Mouse (Mus musculus) NIH3T3 (cell line): ENCODE results near the gene Timm22.

Experiments
- DNase-seq: peaks from one replicate; pipeline ENCODE4 v3.0.0-alpha.2; 2012; ENCODE audit warnings: low read depth

Gene Timm22

DNA sequence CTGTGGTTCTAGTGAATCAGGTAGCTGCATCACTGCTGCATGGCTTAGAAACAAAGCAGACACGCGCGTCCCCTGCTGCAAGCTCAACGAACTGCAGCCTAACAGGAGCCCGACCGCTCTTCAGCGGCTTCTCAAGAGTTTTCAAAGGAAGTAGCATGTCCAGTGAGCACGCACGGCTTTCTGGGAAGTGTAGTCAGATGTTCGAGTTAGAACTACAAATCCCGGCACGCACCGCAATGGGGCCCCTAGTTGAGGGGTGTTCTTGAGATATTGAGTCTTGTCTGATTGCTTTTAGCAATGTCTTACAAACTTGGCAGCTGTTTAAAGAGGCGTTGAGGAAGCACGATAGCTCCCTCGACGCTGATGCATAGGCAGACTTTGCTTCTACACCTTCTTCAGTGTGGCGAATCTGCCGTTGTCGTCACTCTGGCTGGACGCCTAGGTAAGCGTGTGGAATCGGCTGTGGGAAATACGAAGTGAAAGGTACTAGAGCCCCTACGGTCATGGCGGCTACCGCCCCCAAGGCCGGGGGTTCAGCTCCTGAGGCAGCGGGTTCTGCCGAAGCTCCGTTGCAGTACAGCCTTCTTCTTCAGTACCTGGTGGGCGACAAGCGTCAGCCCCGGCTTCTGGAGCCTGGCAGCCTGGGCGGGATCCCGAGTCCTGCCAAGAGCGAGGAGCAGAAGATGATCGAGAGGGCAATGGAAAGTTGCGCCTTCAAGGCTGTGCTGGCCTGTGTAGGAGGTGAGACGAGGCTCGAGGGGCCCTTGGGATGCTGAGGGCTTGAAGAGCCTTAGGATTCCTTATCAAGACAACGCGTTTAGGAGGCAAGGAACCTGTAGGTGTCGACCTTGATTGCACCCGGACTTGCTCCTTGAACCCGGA is at the start of gene Timm22:
Gene Timm22 (plus strand): TSS at position 251 of the 882 bp plus-strand sequence.
- DNase-seq = peak; percentile 98

DNA sequence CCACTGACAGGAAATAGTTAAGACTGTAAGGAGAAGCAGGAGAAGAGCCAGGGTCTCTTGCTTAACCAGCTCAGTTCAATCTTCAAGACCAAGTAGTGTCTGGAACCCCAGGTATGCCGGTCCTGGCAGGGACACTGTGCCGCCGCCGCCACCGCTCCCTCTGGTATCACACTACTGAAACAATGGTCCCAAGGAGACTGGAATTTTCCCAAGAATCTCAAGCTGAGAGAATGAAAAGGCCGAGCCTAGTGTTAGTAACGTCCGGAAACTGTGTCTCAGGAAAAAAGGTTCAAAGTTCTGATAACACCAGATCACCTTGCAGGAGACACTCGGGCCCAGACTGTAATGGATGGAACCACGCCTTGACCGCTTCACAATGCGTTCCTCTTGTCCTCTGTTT is 49.3 kb upstream of the Timm22 start:
- DNase-seq = no peak

DNA sequence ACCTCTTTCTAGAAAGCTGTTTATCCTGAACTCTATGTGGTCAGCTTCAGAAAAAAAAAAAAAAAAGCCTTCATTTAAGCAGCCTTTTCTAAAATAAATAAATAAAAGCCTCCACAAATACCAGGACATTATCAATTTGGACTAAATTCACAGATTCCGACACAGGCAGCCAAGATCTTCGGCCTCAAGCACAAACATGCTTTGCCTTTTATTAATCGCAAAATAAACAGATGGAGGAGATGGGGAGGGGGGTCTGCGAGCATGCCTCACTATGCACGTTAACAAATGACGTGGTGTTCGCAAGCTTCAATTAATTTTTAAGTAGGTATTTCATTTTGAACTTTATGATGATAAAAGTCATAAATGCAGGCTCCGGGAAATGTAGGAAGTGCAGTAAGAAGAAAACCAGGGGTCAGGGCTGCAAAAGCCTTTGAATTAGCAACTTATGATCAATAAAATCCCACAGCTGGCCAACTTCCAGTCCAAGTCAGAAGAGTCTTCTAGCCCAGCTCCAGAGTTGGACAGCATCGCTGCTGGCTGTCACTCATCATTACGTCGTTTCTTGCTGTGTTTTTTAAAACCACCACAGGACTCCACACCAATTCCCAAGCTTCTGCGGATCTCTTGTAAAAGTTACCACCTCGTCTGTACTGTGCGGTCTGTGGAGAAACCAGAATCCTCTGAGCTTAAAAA is 48.0 kb upstream of the Timm22 start:
- DNase-seq = peak; percentile 75

DNA sequence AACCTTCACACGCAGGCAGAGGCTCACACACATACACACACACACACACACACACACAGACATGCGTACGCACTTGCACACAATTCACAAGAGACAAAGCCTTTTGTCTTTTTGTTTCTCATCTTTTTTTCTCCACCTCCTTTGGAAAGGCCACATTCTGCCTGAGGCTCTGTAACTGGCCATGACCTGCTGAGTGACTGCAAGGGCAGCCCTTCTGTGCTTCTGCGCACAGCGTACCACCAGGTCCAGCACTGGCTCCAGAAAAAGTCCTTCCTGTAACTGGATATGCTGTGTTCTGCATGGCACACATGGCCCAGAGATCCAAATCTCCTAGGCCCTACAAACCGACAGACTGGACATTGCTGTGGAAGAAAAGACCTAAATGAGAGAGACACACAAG is 46.5 kb upstream of the Timm22 start:
- no peak for DNase-seq

DNA sequence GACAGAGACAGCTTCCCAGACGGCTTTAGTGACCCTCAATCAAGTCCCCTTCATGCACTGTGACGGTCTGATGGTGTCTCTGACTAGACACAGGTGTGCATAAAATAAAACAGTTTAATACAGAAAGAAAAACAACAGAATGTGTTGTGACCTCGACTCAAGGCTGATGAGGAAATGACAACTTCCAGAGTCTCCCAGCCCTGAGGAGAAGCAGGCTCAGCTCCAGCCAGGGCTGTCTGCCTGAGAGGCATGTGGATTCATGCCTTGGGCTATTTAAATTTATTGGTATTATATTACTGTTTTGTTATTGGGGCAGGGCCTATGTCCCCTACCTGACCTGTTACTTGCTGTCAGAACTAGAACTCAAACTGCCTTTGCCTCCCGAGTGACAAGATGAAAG is 45.3 kb upstream of the Timm22 start:
- DNase-seq = no peak

DNA sequence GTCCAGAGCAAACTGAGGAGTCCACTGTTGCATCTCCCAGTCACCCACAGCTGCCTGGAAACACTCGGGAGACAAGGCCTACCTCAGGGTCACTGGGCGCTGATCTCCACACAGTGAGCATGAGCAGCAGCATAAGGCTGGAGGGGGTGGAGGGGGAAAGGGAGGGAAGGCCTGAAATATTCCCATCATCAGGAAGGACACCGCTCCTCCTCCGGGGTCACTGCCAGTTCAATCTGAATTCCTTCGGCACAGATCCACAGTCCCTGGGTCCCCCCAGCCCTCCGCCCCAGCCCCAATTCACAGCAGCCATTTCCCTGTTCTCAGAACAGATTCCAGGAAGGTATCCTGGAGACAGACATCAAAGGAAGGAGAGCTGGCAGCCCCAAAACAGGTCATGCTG is 43.6 kb upstream of the Timm22 start:
- DNase-seq = no peak

DNA sequence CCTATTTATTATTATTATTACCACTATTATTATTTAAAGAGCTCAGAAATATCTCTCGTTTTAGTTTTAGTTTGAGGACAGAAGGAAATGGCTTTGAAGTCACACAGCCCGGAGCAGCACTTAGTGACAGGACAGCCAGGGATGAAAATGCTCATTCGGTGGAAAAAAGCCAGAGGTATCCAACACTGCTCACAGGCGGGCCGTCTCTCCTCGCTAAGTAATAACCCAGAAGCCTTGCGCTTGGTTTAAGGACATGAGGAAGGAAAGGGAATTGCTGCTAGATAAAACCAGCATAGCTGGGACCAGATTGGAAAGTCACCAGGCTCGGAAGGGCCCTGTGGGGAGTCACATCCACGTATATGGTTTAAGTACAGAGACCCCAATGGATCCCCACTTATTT is 43.1 kb upstream of the Timm22 start:
- no peak for DNase-seq

DNA sequence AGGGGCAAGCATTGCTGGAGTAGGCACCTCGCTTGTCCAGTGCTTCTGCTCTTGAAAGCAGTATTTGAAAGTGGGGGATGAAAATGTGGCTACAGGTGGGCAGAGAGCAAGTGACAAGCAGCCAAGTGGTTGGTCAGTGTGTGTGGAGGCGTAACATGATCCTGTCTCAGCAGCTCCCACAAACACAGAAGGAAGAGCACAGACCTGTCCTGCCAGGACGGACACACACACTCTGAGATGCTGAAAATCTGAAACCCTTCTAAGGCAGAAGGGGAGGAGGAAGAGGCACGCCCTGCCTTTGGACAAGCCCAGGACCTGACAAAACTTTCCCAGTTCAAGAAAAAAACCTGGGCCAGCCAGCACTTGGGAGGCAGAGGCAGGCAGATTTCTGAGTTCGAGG is 42.7 kb upstream of the Timm22 start:
- no peak for DNase-seq

DNA sequence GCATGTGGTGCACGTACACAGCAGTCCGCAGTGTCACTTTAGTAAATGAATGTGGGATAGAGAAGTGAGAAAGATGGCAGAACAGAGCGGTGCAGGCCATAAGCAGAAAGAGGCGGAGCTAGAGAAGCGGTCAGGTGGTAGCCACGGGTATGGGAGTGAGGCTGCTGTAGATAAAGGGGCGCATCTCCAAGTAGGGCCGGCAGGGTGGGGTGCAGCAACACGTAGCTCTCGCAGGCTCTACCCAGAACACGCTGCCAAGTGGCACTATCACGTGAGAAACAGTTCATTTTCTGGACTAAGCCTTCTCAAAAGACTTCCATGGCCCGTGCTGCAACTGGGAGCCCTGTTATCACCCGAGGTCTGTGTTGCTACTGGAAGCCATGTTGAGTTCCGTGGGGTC is 40.0 kb upstream of the Timm22 start:
- DNase-seq = no peak

DNA sequence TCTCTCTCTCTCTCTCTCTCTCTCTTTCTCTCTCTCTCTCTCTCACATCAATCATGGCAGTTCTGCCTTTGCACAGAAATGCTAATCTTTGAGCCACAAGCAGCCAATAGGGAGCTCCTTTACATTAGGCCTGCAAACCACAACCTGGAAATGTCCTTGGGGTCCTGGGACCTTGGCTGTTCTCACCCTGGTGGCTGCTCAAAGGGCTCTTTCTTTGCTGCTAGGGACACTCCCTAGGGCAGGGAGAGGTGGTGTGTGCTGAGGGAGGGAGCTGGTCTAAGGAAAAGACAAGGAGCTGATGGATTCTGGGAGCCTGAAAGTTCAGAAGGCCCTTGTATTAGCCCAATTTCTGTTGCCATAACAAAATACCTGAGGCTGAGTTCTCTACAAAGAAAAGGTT is 36.3 kb upstream of the Timm22 start:
- no peak for DNase-seq

DNA sequence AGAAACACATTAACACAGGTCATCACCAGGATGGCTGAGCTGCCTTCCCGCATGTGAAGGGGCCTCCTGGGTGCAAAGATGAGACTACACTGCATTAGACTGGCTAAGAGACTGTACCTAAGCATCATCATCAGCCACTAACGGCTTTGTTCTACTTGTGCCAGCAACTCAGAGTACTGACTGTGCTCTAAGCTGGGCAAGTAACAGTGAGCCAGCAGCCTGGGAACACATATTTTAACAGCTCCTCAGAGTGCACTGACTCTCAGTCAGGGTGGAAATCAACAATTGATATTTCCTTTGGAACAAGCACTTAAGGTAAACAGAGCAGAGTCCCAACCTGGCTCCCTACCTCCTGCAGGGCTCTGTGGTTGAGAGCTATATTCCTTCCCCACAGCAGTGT is 34.6 kb upstream of the Timm22 start:
- DNase-seq = peak; percentile 20

DNA sequence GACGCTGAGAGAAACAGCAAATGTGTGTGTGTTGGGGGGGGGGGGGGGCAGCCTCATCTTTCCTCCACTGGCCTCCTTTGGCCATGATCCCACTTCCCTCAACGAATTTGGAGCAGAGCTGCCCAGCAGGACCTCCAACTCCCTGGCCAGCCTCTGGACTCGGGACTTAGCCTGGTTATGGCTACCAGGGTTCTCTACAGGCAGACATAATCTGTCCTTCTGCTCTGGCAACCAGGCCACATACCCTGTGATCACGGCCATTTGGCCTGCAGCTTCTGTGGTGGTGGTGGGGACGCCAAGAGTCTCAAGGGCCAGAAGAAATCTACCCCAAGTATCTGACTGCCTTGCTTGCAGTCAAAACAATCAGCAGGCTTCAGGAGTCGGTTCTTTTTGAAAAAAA is 34.2 kb upstream of the Timm22 start:
- peak; percentile 12 for DNase-seq

DNA sequence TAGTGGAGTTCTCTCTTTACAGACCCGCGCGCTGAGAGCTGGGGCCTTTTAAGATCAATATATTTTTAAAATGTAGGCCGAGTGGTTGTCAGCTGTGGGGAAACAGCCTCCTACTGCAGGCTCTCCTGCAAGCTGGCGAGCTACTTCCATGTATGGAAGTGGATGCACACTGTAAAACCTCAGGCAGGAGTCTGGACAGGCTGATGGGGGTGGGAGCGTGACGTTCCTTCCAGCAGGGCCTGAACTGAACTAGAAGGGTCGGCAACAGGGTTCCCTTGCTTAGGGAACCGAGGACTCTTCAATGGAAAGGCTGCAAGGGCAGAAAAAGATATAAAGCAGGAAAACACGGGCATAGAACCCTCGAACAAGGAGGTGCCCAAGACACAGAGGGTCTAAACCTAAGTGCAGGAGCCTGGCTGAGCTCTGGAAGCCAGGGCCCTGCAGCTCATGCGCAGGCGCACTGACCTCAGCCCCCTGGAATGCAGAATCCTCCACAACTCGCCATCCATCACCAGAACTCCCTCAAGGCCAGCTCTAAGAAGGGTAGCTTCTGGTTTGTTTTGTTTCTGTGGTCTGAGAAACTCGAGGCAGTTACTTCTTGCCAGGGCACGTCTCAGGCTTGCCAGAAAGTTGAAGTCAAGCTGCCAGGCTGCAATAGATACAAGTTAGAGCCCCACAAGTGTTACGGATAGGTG is 32.1 kb upstream of the Timm22 start:
- DNase-seq = peak; percentile 96

DNA sequence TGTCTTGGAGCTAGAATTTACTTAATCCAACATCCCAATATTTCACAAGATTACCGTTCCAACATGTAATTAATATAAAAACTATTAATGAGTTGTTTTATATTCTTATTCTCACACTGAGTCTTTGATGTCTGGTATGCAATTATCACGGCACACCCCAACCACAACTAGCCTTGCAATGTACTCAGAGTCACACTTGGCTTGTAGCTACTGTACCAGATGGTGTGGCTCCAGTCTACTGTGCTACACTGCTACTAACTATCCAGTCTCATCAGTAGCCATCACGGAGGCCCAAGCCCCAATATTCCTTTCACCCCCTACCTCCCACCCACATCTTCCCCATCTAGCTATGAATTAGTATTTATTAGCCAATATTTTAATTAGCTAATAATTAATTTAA is 30.3 kb upstream of the Timm22 start:
- no peak for DNase-seq

DNA sequence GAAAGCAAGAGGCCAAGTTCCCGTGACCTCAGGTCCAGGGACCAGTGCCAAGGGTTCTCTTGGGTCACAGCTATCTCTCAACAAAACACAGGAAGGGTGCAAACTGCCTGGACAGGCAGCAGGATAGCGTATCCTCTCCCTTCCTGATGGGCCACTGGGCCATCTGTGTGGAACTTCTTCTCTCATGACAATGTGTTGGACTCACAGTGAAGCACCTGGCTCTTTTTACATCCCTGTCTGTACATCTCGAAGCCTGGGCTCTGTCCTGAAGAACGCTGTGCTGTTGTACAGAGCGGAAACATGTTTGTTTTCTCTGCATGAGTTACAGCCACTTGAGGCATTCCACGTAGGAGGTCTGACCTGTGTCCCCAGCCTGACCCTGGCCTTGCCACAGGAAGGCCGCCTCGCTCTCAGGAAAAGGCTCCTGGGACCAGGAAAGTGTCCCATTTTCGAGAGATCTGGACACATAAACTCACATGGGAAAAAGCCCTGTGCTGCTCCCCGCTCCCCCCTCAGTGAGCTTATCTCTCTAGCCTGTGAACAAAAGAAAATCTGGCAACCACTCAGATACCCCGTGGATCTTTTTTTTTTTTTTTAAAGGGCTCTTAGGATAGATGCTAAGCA is 26.7 kb upstream of the Timm22 start:
- no peak for DNase-seq

DNA sequence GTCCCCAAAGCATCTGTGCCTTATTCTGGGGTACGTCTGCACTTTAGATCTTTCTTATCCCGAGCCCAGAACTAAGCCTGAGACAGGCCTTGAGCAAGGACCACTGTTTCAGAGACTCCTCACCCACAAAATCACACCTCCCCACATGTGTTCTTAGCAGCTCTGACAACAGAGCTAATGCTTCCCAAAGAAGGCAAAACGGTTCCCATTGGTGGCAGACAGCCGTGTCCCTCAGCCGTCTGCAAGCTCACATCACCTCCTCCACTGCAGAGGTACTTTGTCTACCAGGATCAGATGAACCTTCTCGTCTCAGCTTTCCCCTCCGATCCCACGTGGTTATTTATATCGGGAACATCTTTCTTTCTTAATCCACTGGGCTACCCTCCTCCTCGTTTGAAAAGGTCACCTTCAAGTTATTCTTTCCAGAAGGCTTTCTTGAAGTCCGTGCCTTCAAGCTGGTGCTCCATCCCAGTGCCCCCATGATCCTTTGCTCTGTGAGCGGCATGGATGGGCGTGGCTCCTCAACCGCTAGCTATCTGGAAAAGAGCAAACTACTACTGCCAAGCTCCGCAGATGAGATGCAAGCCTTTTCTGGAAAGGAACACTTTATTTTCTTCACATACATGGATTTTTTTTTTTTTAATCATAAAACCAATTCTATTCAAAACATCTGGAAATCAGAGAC is 25.4 kb upstream of the Timm22 start:
- DNase-seq = no peak

DNA sequence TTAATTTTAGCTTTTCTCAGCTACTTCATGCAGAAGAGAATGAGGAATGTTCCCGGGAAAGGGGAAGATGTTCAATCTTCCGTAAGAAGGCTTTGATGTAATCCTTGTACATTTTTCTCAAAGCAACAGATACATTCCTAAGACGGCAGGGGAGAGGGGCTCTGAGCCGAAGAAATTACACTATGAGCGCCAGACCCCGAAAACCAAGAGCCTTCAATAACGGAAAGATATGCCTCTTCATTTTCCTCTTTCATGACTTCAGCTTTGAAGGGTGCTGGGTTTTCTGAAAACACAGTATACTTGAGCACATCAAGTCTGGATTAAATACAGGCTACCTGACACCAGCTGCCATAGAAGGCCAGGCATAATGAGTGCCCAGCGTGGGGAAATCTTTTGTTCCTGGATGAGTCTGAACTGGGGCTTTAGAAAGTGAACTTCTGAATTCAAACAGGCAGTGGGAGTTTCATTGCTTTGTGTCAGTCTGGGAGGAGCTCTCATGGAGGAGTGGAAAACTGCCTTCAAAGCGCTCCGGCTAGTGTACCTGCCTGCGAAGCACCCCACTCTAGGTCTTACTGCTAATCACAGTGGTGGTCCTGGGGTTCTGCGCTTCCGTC is 23.9 kb upstream of the Timm22 start:
- no peak for DNase-seq

DNA sequence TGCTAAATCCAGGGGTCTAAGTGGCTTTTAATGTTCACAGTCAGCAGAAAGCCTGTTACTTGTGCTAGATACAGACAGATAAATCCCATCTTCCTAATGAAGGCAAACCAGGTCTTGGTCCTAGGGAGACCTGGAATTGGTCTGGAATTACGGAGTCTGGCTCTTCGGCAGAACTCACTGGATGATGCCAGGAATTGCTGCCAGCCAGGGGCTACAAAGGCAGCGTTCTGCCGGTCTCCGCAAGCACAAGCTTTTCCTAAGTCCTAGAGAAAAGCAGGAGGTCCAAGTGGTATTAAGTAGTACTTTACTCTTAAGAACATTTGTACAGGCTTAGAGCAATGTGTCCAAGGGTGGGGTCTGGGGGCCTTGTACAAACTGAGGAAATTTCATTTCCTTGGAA is 22.4 kb upstream of the Timm22 start:
- no peak for DNase-seq

DNA sequence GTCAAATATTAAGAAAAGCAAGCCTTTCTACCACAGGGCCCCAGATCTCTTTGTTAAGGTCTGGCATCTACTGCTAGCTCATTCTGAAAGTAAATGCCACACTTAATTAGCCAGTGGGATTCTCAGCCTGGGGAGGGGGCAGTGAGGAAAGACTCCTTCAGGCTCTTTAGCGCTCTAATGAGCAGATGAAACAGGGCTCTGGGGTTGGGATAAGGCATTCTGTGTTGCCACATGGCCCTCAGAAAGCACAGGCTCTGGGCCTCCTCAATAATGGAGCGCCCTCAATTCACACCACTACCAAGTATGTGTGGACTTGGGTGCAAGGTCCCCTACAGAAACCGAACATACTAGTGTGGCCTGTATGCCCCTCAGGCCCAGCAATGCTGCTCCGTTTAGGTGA is 21.7 kb upstream of the Timm22 start:
- DNase-seq = no peak

DNA sequence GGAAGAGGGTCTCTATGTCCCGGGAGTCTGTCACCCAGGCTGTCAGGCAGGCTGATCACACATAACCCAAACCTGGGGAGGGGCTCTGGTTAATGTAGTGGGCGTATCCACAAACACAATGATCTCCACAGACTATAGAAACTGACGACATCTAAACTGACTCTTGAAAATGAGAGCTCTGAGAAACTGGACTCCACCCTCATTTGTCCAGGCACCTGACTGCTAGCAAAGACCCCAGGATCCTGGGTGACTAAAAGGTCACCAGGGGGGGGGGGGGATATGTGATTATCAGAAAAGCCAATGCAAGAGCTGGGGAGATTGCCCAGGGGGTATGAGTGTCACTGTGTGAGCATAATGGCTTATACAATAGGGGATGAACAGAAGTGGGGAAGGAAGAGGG is 21.0 kb upstream of the Timm22 start:
- no peak for DNase-seq

DNA sequence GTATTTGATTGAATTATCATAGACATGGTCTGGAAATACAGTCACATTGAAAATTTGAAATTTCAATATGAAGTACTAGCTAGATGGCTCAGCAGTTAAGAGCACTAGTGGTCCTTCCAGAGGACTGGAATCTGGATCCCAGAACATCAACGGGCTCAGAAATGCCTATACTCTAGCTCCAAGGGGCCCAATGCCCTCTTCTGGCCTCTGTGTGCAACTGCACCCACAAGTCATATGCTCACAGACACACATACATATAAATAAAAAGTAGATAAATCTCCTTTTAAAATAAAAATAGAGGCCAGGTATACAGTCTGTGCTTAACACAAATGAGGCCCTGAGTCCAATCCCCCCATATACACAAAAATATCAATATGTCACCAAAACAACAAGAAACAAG is 19.7 kb upstream of the Timm22 start:
- DNase-seq = peak; percentile 23

DNA sequence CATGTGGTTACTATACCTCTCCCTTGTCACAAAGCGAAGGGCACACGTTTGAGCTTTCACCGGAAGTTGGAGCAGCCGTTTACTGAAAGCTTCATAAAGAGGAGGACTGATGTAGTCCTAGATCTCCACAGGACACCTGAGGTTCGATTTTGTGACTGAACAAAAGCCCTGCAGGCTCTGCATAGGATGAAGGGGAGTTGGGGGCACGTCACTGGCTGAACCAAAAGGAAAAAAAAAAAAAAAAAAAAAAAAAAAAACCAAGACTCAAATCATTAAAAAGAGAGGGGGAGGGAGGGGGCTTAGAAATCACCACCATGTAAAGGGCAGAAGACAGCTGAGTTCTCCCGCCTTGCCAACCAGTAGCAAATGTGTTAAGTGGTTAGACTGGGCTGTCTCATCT is 18.0 kb upstream of the Timm22 start:
- DNase-seq = no peak
